Mouse (Mus musculus) erythroblast, embryonic 14.5 days (primary cell): ENCODE results near the gene Robo2. TPM values are rescaled to one million over a fixed set of nuclear protein-coding genes. Genes with fewer than 3 reads are reported as not detected.

Experiments
- H3K27me3 ChIP-seq: 2 replicates; pipeline ENCODE4 v1.6.1; 2012; ENCODE audit warnings: inconsistent platforms; ENCODE audit not compliant: control insufficient read depth
- H3K36me3 ChIP-seq: 2 replicates; pipeline ENCODE4 v1.6.1; 2012; ENCODE audit warnings: mild to moderate bottlenecking, inconsistent platforms; ENCODE audit not compliant: control insufficient read depth
- H3K4me1 ChIP-seq: 2 replicates; pipeline ENCODE4 v1.6.1; 2012; ENCODE audit warnings: inconsistent platforms; ENCODE audit not compliant: control insufficient read depth
- H3K4me3 ChIP-seq: replicated peaks from 2 replicates; pipeline ENCODE3; 2012; ENCODE audit warnings: moderate library complexity, mild to moderate bottlenecking, inconsistent platforms
- H3K9me3 ChIP-seq: 2 replicates; pipeline ENCODE4 v1.6.1; 2012; ENCODE audit warnings: low read length, inconsistent platforms, mixed read lengths; ENCODE audit not compliant: control insufficient read depth
- GATA1 ChIP-seq: IDR thresholded peaks from 2 replicates; pipeline ENCODE4 v1.6.1; 2012; ENCODE audit warnings: low read length, inconsistent platforms, mixed read lengths
- TAL1 ChIP-seq: IDR thresholded peaks from 3 replicates; pipeline ENCODE4 v1.6.1; 2012; ENCODE audit warnings: low read length, inconsistent platforms, mixed read lengths
- polyA plus RNA-seq: library from polyadenylated mRNA; stranded (reverse); fragments of >175 nt; gene quantifications from 2 replicates; pipeline ENCODE4 v1.2.3, GENCODE M21; 2012

The Robo2 gene
- polyA plus RNA-seq, 1 experiment = not detected

DNA sequence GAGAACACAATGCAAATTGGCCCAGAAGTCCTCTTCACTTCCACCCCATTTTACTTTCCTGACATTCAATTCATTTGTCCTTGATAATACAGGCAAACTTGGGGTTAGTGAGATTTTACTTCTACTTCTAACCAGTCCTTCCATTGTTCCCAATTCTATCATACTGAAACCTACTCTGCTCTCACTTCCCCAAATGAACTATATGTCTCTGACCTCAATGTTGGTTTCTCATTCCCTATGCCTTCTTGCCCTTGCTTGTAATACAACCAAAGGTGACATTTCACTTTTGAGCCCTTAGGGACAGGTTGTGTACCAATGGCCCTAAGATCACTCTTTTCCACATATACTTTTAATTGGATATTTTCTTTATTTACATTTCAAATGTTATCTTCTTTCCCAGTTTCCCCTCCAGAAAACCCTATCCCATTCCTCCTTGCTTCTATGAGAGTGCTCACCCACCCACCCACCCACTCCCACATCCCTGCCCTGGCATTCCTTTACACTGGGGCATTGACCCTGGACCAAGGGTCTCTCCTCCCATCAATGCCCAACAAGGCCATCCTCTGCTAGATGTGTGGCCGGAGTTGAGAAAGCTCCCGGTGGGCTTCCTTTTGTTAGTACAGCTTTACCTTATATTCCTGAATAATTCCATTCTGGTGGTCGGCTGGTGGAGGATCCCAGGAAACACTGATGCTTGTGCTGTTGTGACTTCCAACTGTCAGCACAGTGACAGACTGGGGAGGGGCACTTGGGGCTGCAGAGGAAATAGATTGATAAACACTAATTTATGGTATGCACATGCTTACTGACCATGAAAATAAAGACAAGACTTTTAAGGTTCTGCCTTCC is 453.7 kb downstream of the Robo2 start:
- TF ChIP-seq TAL1 (no peak), GATA1 (no peak)
- no peaks in the 10 kb centered on the region for H3K9me3 ChIP-seq

DNA sequence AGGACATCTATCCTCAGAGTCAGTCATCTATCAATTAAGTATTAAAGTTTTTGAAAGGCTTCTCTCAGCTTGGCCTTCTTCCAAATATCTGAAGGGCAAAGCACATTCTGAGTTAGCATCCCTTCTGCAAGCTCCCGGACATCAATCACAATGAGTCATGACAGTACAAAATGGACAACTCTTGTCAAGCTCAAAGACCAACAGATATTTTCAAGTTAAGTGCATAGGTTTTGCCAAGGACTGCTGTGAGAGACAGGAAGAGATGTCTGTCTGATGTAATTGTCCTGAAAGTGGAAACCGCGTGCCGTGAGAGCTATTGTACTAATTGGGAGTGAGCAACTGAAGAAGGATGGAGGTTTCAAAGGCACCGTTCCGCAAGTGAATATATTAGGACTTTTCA is 465.5 kb downstream of the Robo2 start:
- H3K9me3 ChIP-seq = no peaks in the 10 kb centered on the region
- no peak for TF ChIP-seq TAL1
- no peak for TF ChIP-seq GATA1
- H3K4me1 ChIP-seq = no peaks in the 10 kb centered on the region
- H3K27me3 ChIP-seq = no peaks in the 10 kb centered on the region
- no peaks in the 10 kb centered on the region for H3K36me3 ChIP-seq
- no peak overlapping the region for H3K4me3 ChIP-seq

More for the DNA sequence above, 453.7 kb downstream of the Robo2 start:
- no peaks in the 10 kb centered on the region for H3K27me3 ChIP-seq
- no peaks in the 10 kb centered on the region for H3K36me3 ChIP-seq
- no peaks in the 10 kb centered on the region for H3K4me1 ChIP-seq
- H3K4me3 ChIP-seq = no peak overlapping the region

DNA sequence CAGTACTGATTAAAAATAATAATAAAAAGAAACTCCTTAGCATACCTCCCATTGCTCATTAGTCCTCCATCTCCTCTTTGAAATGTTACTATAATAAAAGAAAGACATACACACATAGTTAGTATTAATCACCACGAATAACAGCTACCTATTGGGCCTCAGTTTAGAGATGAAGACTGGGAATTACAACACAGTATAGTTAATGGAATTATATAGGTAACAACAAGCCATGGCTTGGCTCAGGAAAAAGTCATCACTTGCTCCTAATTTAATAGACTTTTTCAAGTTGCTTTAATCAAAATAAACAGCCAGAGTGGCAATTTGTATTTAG is 471.4 kb downstream of the Robo2 start:
- TF ChIP-seq TAL1 (no peak), GATA1 (no peak)
- no peaks in the 10 kb centered on the region for H3K9me3 ChIP-seq
- no peaks in the 10 kb centered on the region for H3K27me3 ChIP-seq
- no peaks in the 10 kb centered on the region for H3K36me3 ChIP-seq
- H3K4me3 ChIP-seq = no peak overlapping the region
- H3K4me1 ChIP-seq = no peaks in the 10 kb centered on the region

DNA sequence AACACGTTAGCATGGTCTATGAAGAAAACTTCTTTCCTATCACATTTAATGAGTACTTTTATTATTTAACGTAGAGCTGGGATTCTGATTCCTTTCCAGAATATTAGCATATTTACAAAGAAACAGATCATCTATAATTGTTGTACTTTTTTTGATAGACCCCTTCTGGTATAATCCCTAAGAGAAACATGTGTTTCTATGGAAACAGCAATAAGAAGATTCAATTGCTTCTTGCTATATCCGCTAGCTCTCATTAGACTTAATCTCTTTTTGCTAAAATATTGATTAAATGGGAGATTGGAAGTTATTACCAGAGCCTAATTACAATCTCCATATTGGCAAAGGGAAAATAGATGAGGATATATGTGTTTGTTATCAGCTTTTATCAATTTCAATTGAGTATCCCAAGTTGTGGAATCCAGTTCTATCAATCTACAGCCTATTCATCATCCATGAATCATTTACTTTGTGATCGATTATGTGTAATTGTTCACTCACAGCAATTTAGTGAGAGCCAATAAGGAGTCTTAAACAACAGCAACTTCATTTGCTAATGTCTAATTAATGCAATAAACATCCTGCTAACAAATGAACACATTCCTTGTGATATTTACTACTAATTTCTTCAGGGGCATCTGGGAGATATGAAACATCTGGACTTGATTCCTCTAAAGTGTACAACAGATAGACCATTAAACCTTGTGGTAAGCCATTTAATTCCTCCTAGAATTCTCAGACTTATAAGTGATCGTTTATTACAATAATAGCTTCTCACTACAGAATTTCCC is 472.0 kb downstream of the Robo2 start:
- TF ChIP-seq TAL1 (no peak), GATA1 (no peak)
- Histone ChIP-seq H3K27me3 (no peaks in the 10 kb centered on the region), H3K4me1 (no peaks in the 10 kb centered on the region), H3K9me3 (no peaks in the 10 kb centered on the region), H3K4me3 (no peak overlapping the region), H3K36me3 (no peaks in the 10 kb centered on the region)

DNA sequence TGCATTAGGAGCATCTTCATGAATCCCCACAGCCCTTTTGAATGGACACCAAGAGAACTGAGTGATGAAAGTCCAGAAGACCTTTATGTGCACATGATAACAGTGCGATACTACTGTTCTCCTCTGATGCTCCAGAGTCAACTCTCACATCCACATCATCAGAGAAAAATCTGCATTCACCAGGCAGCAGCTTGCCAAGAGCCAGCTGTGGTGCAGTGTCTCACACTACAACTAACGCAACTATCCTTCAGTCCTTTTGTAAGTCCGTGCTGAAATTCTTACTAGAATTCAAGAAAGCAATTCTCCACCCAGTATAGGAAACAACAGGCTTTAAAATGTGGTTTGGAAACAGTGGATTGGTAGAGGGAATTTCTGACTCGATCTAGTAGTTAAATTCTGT is 481.3 kb downstream of the Robo2 start:
- no peaks in the 10 kb centered on the region for H3K27me3 ChIP-seq

DNA sequence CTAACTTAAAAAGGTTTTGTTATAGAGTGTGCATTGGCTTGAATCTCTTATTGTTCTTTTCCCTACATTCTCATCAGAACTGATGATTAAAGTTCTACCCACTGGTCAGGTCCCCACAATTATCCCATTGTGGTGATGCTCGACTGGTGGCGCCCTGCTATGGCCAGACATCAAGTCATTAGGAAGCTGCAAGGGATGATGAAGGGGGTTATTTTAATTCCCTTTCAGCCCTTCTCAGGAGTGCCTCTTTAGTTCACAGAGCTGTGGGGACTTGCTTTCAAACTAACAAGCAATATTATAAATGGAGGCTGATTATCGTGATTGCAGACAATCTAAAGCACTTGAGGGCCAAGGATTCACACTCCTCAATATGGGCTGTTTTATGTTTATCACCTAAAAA is 484.1 kb downstream of the Robo2 start:
- H3K4me1 ChIP-seq = no peaks in the 10 kb centered on the region
- TF ChIP-seq GATA1 (no peak), TAL1 (no peak)
- 0 out of 2 replicates have a peak, but pooled peaks cover 2% of the 10 kb centered on the region for H3K9me3 ChIP-seq
- H3K4me3 ChIP-seq = no peak overlapping the region
- no peaks in the 10 kb centered on the region for H3K27me3 ChIP-seq
- H3K36me3 ChIP-seq = no peaks in the 10 kb centered on the region

More for the DNA sequence above, 481.3 kb downstream of the Robo2 start:
- TF ChIP-seq GATA1 (no peak), TAL1 (no peak)
- Histone ChIP-seq H3K4me1 (no peaks in the 10 kb centered on the region), H3K9me3 (0 out of 2 replicates have a peak, but pooled peaks cover 2% of the 10 kb centered on the region), H3K36me3 (no peaks in the 10 kb centered on the region), H3K4me3 (no peak overlapping the region)

DNA sequence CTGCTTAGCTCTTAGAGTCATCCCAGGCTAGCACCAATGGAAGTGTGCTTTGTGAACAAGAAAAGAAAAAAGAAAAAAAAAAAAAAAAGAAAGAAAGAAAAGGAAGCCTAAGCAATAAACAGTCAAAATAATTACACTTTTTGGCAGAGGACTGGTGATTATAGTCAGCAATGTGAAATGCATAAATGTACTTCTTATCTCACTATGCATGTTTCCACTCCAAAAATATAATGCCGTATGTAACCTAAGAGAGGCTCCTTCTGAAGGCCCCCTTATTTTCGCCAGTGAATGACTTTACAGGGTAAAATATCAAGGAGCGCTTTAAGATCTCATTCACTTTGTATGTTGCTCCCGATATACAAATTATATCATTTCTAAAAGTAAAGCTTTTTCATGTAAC is 496.2 kb downstream of the Robo2 start:
- no peaks in the 10 kb centered on the region for H3K9me3 ChIP-seq
- no peak overlapping the region for H3K4me3 ChIP-seq
- H3K4me1 ChIP-seq = no peaks in the 10 kb centered on the region
- H3K36me3 ChIP-seq = no peaks in the 10 kb centered on the region
- no peak for TF ChIP-seq TAL1
- TF ChIP-seq GATA1 = no peak
- H3K27me3 ChIP-seq = no peaks in the 10 kb centered on the region

DNA sequence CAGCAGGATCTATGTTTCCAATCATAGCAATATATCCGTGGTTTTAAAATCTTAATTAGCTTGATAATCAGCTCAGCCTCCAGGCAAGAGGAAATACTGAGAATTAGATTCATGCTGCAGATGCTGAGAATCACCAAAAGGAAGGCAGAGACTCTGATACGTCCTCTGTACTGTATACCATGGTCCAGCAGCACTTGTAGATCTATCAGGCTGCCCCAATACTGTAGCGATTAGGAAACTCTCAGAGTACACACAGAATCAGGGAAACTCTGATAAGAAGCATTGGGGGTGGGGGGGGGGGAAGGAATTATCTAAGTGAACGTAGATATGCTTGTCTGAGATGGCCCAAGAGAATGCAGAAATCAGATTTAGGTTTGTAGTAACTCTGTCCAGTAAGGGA is 496.7 kb downstream of the Robo2 start:
- no peak for TF ChIP-seq TAL1
- TF ChIP-seq GATA1 = no peak
- no peaks in the 10 kb centered on the region for H3K36me3 ChIP-seq

DNA sequence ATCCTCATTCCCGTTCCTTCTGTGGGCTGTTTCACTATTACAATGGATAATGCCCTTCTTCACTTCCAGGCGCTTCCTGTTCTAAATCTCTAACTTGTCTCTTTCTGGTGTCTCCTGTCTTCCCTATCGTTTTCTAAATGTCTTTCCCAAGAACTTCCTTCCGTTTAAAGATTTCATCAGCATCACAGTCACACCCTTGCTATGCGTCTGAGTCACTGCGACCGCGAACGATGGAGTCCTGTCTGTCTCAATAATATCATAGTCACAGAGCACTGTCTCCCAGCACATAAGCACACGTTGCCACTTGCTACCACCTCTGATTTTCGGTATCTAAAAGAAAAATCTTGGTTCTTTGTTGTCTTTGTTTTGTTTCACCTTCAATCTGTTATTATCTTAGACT is 503.1 kb downstream of the Robo2 start:
- no peak overlapping the region for H3K4me3 ChIP-seq
- no peaks in the 10 kb centered on the region for H3K36me3 ChIP-seq
- H3K4me1 ChIP-seq = no peaks in the 10 kb centered on the region
- no peaks in the 10 kb centered on the region for H3K27me3 ChIP-seq
- TF ChIP-seq TAL1 = no peak
- TF ChIP-seq GATA1 = no peak
- H3K9me3 ChIP-seq = no peaks in the 10 kb centered on the region

More for the DNA sequence above, 496.7 kb downstream of the Robo2 start:
- Histone ChIP-seq H3K4me1 (no peaks in the 10 kb centered on the region), H3K9me3 (no peaks in the 10 kb centered on the region), H3K27me3 (no peaks in the 10 kb centered on the region), H3K4me3 (no peak overlapping the region)
